Mouse (Mus musculus) left cerebral cortex, postnatal 36 days (tissue): Measurements from ENCODE around the gene Elk3. TPM values are rescaled to one million over a fixed set of nuclear protein-coding genes. Genes with fewer than 3 reads are reported as not detected.

Experiments
- DNase-seq, 2 experiments: peaks; one replicate each; pipeline ENCODE4 v3.0.0; 2021 to 2022; ENCODE audit warnings: low spot score in 2 of 2, mixed read lengths in 1 of 2
- intact Hi-C: fragments of 180-260 bp; cut with DNase I; formaldehyde crosslinking; loops from one replicate; pipeline ENCODE4 v1.15.1; 2025
- total RNA-seq, 2 experiments: library from RNA; stranded (reverse); gene quantifications; 2 replicates each; pipeline ENCODE4 v1.2.3; 2021

Elk3 gene
- total RNA-seq, 2 experiments from 2014 or later: 9.4 to 11.4 TPM

DNA sequence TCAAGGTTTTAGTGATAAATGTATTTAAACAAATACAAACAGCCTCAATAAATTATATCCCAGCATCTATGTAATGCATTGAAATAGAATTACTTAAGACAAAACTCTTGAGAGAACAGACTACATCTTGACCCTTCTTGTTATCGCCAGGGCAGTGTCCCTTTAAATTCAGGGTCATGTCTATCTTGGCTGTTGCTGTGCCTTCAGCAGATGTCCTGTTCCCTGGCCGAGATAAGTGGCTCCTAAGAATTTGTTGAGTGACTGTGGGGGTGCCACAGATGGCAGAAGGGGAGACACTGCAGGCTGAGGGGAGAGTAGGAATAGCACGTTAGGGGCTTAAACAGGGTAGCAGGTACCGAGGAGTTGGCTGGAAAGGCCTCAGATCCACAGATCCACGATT, 22.3 kb upstream of the Elk3 start:
- no peak for DNase-seq
- intact Hi-C loops: no loop called here

DNA sequence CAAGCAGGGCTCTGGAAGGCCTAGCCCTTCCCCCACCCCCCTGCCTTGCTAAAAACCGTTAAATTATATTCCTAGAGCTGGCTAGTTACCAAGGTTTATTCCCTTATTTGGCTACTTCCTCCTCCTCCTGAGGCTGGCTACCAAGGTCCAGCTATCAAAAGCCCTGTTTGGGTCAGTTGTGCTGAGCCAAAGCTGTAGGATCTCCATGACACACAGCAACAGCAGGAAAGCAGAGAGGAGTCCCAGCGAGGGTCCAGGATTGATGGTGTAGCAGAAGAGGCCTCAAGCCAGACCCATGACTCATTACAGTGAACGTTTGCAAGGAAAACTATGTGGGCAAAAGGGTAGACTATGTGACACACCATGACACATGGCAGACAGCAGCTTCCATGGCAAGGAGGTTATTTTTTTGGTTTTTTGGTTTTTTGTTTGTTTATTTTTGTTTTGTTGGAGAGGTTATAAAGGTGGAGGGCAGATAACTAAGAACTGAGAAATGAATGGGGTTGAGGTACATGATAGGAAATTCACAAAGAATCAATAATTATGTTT, 21.4 kb upstream of the Elk3 start:
- intact Hi-C loops: no loop called here
- DNase-seq: no peak

DNA sequence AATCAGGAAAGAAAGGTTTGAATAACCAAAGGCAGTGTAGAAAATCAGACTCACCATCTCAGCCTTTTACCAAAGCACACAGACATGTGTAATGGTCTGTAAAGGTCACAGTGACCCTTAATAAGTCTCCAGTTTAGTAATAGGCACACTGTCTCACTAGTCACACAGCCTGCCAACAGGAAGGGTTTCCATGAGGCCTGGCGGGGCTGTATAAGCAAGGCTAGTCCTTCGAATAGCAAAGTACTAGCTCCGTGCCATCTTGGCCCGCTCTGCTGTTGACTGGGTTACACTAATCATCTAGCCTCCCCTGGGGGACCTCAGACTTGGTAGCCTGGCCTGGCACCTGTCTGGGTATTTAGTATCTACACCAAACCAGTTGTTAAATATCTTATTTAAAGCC, 20.6 kb upstream of the Elk3 start:
- intact Hi-C loops: no loop called here
- DNase-seq: no peak

- intact Hi-C loops: no loop called here
- DNase-seq: no peak
These were observed 17.4 kb upstream of the Elk3 start for GRCm38 (mm10) chr10:93328321-93328720.

DNA sequence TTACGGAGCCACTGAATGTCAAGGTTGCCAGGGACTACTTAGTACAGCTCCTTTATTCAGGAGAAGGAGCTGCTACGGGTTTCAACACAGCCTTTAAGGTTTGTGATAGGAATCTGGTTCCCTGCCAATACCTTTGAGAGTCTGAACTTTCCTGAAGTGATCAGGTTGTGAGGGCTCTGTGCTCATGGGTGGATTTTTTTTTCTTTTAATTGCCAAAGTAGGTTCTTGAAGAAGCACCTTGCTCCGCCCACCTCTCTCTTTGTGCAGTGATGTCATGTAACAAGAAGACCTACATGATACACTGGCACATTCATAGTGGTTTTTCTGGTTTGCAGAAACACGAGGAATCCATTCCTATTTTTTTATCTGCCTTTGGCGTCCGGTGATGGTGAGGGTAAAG, 16.3 kb upstream of the Elk3 start:
- intact Hi-C loops: no loop called here
- DNase-seq: no peak

DNA sequence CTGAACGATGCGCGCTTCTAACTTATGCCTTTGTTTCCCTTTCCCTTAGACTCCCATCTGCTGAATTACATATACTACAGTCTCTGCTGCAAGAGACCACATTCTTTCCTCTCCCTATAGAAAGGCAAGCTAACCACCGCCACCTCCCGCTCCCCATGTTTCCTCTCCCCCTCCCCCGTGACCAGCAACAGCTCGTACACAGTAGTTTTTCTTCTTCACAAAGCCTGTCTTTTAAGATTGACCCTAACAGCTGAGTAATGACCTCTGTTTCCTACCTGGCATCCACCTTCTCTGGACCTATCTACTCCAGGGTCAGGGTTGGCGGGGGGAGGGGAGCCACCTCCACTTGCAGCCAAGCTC, 15.8 kb upstream of the Elk3 start:
- no peak for DNase-seq
- intact Hi-C loops: no loop called here

GRCm38 (mm10) chr10:93325804-93326740, 15.1 kb upstream of the Elk3 start:
- intact Hi-C loops: no loop called here
- no peak for DNase-seq

GRCm38 (mm10) chr10:93325369-93325768, 14.4 kb upstream of the Elk3 start:
- intact Hi-C loops: no loop called here
- no peak for DNase-seq

DNA sequence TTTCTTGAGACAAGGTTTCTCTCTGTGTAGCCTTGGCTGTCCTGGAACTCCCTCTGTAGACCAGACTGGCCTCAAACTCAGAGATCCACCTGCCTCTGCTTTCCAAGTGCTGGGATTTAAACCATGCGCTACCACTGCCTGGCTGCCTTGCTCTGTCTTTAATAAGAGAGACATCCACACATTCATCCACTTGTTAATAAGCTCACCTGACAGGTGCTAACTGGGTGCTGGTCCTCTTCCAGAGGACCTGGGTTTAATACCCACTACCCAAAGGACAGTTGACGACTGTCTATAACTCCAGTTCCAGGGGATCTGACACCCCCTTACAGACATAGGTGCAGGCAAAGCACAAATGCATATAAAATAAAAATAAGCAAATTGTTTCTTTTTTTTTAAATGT, 13.5 kb upstream of the Elk3 start:
- DNase-seq: no peak
- intact Hi-C loops: no loop called here

DNA sequence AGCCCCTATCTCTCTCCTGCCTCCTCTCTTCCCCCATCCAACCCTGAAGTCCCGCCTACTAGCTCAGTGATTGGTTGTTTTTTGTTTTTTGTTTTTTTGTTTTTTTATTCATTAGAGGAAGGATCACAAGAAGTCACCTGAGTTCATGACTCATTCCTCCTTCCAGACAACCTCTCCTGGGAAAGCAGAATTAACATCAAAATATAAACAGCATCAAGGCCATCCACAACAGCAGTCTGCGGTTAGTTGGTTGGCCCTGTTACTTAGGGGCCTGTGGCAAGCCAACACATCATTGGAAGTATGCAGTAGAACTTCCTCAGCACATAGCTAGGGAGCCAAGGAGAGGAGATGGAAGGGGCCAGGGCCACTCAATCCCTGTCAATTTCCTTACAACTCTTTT, 12.7 kb upstream of the Elk3 start:
- intact Hi-C loops: no loop called here
- no peak for DNase-seq

- no peak for DNase-seq
- intact Hi-C loops: no loop called here
These were observed 10.8 kb upstream of the Elk3 start for GRCm38 (mm10) chr10:93321763-93322162.

DNA sequence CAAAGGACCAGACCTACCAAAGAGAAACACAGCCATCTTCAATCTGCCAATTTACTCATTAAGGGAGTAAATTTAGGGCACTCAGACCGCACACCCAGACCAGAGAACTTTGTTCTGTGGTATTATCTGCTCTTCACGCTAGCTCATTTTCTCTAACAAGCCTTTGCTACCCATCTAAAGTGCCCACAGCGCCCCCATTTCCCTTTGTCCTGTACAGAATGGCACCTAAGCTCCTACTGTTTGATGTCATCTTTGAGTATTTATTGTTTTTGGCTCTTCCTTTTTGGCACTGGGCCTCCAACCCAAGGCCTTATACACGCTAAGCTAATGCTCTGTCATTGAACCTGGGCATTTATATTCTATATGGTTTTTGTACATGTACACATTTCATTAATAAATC, 9.2 kb upstream of the Elk3 start:
- intact Hi-C loops: no loop called here
- DNase-seq: no peak

- DNase-seq: no peak
- intact Hi-C loops: no loop called here
These were observed 8.7 kb upstream of the Elk3 start for GRCm38 (mm10) chr10:93319526-93320063.

DNA sequence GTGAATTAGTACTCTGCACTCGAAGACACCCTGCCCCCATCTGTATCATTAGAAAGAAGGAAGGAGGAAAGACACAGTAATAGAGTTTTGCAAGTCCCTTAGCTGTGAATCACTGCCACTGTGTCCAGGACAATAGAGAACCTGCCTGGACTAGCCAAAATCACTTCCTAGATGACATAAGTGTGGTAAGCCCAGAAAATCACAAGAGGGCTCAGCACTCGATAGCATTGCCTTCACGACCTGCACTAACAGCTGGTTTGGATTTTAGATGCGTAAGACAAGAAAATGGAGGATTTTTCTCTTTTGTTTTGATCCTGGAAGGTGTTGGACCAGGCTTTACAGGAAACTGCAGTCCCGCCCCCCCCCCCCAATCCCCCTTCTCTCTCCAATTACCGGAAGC, 6.0 kb upstream of the Elk3 start:
- intact Hi-C loops: no loop called here
- no peak for DNase-seq

GRCm38 (mm10) chr10:93311576-93311975, 641 bp upstream of the Elk3 start:
- no peak for DNase-seq
- intact Hi-C loops: no loop called here

- intact Hi-C loops: no loop called here
- DNase-seq: no peak
These were observed 857 bp downstream of the Elk3 start for GRCm38 (mm10) chr10:93309934-93310621.

DNA sequence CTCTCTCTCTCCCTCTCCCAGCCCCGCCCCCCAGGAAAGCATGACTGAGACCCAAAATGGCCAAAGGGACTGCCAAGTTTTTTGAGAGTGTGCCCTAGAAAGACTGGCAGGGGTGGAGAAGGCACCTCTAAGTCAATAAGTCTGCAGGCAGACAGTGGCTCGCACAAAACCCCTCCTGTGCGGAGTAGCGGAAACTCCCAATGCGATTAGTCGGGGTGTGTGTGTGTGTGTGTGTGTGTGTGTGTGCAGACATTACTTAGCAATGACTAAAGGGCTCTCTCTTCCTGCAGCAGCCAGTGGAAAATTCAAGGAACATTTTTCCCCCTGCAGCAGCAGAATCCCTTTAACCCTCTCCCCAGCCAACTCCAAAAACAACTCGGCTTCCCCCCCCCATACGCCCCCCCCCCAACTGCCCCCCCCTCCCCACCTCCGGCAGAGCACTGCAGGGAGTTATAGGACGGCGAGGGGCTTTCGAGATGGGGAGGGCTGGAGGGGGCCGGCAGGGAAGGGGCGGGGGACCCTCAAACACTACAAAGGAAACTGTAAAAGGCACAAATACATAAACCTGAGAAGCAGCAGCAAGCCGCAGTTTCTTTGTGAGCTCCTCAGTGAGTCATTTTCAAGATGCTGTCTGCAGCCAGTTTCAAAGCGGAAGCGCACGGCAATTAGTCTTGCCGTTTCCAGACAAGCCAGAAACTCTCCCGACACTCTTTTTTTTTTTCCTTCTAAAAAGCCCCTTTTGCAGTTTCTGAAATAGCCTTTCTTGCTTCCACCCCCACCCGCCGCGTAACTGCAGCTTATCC, 1.6 kb downstream of the Elk3 start:
- intact Hi-C loops: no loop called here
- peak in 1 of 2 experiments; percentile 23 for DNase-seq

DNA sequence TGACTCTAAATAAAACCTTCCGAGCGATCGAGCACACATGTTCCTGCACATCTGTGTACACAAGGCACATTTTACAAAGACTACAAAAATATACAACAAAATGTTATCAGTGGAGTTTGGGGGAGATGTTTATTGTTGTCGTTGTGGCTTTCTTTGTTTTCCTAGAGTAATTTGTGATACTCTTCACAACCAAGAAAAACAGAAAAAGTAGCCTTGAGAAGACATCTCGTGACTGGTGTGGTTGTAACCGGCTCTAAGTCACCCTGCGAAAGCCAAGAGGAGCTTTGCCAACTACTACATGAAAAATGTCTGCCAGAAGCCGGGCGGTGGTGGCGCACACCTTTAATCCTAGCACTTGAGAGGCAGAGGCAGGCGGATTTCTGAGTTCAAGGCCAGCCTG, 4.6 kb downstream of the Elk3 start:
- DNase-seq: no peak
- intact Hi-C loops: no loop called here

DNA sequence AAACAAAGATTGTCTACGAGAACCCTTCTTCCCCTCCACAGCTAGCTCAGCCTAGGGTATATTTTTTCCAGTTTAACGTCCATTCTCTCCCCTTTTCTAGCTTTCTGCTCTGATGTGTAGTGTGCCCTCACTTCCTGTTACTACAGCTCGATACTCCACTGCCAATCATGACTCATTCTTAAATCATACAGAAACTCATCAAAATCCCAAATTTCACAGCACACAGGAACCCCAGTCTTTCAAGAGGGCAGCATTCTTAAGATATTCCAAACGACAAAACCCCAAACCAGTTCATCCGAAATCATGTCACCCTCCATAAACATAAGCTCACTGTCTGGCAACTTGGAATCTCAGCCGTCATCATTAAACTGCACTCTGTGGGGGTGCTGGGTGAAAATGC, 5.0 kb downstream of the Elk3 start:
- DNase-seq: no peak
- intact Hi-C loops: no loop called here

GRCm38 (mm10) chr10:93303231-93303630, 7.7 kb downstream of the Elk3 start:
- intact Hi-C loops: loop anchor here (5.0 kb wide), 1 partner anchor 249 kb away; no protein-coding TSS in a partner anchor

More at GRCm38 (mm10) chr10:93303231-93303630, 7.7 kb downstream of the Elk3 start:
- no peak for DNase-seq
